Mouse (Mus musculus): ENCODE data around the gene Mgat1.

GRCm38 (mm10) chr11:49304441-49304840, 60.5 kb downstream of the Mgat1 start, which contains the start of gene Olfr10:
- no peak for TF ChIP-seq GABPA (IDR thresholded peaks at IDR 0.05; ENCODE audit: insufficient replicate concordance, low read depth, low read length)
- TF ChIP-seq HCFC1 (IDR thresholded peaks at IDR 0.05; ENCODE audit: low read depth, low read length): no peak
- TF ChIP-seq CTCF (conservative IDR thresholded peaks at IDR 0.05 in 1 of 2, IDR thresholded peaks at IDR 0.05 in 1 of 2; ENCODE audit: low read depth in 2 of 2, low read length in 2 of 2): no peak
- no peak for TF ChIP-seq ZNF384 (IDR thresholded peaks at IDR 0.05; ENCODE audit: low read depth, low read length)
- TF ChIP-seq POLR2A (IDR thresholded peaks at IDR 0.05; ENCODE audit: low read depth, low read length): no peak
- no peak for TF ChIP-seq TCF12 (IDR thresholded peaks at IDR 0.05; ENCODE audit: low read depth, low read length)
- no peak for TF ChIP-seq NRF1 (IDR thresholded peaks at IDR 0.05; ENCODE audit: low read depth, low read length)
- no peak for TF ChIP-seq ZKSCAN1 (IDR thresholded peaks at IDR 0.05; ENCODE audit: borderline replicate concordance, low read depth, low read length)
- no peak for TF ChIP-seq CHD2 (IDR thresholded peaks at IDR 0.05; ENCODE audit: low read length)
- TF ChIP-seq MAX (IDR thresholded peaks at IDR 0.05; ENCODE audit: low read length): no peak
- TF ChIP-seq ZMIZ1 (IDR thresholded peaks at IDR 0.05; ENCODE audit: low read depth, low read length): no peak
- TF ChIP-seq ELF1 (IDR thresholded peaks at IDR 0.05; ENCODE audit: low read depth, low read length): no peak
